Mouse (Mus musculus) thymus, postnatal 0 days (tissue): ENCODE data around the gene Pip5kl1. TPM values are rescaled to one million over a fixed set of nuclear protein-coding genes. Genes with fewer than 3 reads are reported as not detected.
A peak's percentile ranks its signal among the peaks of the same experiment; 100 is the strongest.

Experiments used
- DNase-seq: peaks from one replicate; pipeline ENCODE4 v3.0.0-alpha.2; 2015; ENCODE audit warnings: low spot score
- polyA plus RNA-seq: library from polyadenylated mRNA; unstranded; fragments of >200 nt; fragmentation: Nextera tagmentation; extraction: Ambion mirVana; gene quantifications from 2 replicates; pipeline ENCODE4 v1.2.1, GENCODE M21; 2015

Pip5kl1 gene
- polyA plus RNA-seq, 1 experiment from 2014 or later, result 0.31 TPM

DNA sequence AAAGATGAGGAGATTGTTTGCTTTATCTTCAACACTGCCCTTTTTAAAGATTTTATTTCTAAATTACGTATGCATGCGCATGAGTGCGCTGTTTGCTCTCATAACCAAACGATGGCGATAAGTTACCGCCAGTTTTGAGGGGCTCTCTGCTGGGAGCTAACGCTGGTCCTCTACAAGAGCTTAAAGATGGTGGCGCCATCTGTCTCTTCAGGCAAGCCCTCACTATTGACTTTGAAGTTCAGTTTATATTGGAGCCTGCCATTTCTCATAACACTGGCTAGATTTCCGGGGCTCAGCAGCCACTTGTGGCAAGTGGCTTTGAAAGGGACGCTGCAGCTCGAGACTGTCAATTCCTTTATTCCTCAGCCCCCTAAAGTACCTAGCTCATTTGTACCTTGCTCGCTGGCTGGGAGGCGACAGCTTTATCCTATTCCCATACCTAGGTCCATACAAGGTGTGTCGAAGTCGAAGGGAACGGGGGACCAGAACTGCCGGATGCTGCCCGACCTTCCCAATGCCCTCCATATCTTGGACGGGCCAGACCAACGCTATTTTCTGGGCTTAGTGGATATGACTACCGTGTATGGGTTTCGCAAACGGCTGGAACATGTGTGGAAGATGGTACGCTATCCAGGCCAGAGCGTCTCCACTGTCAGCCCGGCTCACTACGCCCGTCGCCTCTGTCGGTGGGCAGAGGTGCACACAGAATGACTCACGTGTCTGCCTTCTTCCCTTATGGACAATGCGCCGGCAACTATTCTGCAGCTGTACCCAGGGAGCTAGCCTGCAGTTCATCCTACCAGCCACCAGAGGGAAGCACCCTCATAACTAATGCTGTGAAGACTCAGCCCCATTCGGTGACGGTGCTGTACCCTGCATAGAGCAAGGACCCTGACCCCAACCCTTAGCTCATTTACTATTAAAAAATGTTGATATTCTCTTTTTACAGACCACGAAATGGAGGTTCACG lies 8.5 kb downstream of the Pip5kl1 start:
- peak; percentile 85 for DNase-seq

GRCm38 (mm10) chr2:32585149-32585714 lies 10.6 kb downstream of the Pip5kl1 start:
- DNase-seq, result no peak

DNA sequence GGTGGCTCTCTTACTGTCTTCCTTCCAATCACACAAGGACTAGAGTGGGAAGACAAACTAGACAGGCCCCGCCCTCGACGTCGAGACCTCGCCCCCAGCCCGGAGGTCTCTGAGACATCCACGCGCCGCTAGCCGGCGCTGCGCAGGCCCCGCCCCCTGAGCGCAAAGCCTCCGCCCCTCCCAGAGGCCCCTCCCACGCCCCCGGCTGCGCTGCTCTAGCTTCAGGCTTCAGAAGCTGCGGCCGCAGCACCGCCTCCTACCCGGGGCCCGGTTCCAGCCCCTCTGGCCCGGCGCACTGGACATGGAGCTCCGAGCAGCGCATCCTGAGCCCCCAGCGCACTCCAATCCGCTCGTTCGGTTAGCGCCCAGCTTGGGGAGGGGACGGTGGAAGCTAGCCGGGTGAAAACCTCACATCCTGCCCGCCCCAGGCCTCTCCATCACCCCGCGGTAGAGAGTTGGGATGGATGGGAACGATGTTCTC lies 12.3 kb downstream of the Pip5kl1 start, which contains the start of gene St6galnac4:
Gene St6galnac4 (plus strand): TSS at position 225 of the 481 bp plus-strand sequence.
- DNase-seq, result peak; percentile 94

DNA sequence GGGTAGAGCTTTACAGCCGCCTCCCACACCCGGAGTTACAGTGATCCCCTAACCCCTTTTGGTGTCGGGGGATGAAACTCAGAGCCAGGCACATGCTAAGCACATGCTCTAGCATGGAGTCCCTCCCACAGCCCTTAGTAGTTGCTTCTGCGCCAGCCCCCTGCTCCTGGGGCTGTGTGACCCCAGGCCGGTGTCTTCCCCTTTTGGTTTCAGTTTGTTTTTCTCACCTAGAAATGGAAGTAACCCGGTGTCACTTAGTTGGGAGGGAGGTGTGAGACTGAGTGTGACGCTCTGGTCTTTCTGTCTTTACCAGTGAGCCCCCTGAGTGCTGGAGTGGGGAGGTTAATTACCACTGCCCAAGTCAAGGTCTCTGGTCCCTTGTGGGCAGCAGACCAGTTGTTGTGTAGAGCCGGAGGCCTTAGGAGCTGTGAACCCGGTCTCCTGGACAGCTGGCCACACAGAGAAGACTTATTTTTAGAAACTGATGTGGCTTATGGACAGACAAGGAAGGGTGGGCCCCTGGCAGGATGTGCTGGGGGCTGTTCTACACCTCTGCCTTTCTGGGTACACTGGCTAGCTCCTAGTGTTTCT lies 13.2 kb downstream of the Pip5kl1 start:
- DNase-seq, result peak; percentile 61

GRCm38 (mm10) chr2:32589213-32589795 lies 14.7 kb downstream of the Pip5kl1 start:
- DNase-seq, result no peak

DNA sequence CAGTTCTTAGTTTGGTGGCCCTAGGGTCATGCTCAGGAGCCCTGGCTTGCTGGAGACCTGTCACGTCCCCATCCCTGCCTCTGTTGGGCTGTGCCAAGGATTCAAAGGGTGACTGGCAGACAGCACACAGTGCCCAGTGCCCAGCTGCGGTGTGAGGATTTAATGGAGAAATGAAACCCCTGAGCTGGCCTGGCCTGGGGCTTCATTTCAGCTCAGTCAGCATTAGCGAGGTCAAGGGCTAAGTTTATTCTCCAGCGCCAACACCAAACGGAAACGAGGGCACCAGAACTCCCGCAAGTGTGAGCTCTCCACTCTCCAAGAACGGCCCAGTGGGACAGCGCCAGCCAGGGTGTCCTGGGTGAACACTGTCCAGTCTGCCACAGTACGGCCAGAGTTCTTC lies 15.6 kb downstream of the Pip5kl1 start:
- no peak for DNase-seq

DNA sequence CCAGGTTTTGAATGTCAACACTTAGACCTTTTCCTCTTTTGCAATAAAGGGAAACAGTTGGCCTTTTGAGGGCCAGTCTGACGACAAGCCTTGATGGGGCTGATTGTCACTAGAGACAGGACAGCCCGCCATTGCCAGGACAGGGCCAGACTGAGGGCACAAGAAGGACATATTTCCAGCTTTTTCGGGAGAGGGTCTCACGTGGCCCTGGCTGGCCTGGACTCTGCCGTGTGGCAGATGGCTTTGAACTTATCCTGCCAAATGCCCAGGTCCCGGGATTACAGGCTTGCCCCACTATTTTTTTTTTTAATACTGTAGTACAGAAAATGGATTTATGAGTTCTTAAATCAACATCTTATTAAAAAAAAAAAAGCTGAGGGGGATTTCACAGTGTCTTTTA lies 16.7 kb downstream of the Pip5kl1 start:
- DNase-seq, result no peak

DNA sequence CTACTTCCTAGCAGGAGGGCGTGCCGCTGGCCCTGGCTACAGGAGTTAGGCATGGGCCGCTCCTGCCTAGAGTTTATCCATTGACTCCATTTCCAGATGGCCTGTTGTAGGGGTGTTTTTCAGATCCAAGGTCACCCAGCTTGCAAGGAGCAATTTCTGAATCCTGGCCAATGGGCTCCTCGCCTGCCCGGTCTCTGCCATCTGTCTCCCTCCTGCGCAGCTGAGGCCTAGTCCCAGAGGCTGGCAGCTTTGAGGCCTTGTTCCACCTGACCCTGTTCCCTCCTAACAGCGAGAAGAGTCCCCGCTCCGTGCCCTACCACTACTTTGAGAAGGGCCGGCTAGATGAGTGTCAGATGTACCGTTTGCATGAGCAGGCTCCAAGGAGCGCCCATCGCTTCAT lies 22.1 kb downstream of the Pip5kl1 start:
- no peak for DNase-seq

GRCm38 (mm10) chr2:32597248-32597647 lies 22.7 kb downstream of the Pip5kl1 start:
- no peak for DNase-seq

- no peak for DNase-seq
Observed at GRCm38 (mm10) chr2:32597699-32598098, 23.1 kb downstream of the Pip5kl1 start.

DNA sequence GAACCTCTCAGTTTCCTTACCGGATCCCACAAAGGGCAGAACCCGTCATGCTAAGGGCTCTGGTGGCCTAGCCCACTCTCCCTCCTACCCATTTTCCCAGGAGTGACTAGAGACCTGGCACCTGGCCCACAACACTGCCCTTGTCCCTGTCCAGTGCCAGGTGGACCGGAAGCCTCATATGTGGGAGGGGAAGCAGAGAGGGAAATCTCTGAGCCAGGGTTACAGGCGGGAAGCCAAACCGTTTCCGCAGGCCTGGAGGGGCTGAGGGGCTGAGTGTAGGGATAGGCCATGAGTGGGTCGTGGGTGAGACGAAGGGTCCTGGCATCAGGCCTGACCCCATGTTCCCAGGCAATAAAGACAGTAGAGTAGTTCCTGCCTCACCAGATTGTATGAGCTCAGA lies 23.9 kb downstream of the Pip5kl1 start:
- DNase-seq, result no peak

GRCm38 (mm10) chr2:32599409-32599808 lies 24.8 kb downstream of the Pip5kl1 start, which contains the start of gene St6galnac6:
TSS of gene St6galnac6 (plus strand) at chr2:32599709.
- DNase-seq, result no peak

- DNase-seq, result peak; percentile 22
Observed at GRCm38 (mm10) chr2:32601417-32602065, 26.9 kb downstream of the Pip5kl1 start.

DNA sequence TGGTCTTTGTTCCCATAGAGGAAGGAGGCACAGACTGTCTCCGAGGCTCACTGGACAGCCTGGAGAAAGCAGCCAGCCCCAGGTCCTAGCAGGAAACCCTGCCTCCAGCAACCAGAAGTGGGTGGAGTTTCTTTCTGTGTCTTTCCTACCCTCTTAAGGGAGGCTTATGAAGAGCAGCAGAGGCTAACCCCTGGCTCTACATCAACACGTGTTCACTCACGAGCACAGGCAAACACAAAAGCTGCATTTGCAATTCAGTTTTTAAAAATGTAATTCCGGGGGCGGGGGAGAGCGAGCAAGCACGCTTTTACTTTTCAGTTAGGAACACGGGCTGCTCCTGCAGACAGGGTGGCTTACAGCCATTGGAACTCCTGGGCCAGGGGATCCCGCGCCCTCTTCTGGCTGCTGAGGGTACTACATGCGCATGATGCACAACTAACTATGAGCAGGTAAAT lies 28.0 kb downstream of the Pip5kl1 start:
- DNase-seq, result peak; percentile 82

DNA sequence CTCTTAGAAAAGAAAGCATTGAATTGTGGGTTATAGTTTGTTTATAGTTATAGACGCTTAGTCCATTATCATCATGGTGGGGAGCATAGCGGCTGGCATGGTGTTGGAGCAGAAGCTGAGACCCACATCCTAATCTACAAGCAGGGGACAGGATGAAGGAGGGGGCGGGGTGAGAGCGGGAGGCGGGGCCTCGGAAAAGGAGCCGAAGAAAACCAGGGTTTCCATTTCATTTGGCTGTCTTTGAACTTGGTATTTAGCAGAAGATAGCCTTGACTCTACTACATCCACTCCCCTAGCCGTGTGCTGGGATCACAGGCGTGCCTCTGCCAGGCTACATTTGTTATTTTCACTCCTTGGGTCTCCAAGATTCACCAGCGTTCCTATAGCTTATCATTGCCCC lies 30.0 kb downstream of the Pip5kl1 start:
- DNase-seq, result no peak

DNA sequence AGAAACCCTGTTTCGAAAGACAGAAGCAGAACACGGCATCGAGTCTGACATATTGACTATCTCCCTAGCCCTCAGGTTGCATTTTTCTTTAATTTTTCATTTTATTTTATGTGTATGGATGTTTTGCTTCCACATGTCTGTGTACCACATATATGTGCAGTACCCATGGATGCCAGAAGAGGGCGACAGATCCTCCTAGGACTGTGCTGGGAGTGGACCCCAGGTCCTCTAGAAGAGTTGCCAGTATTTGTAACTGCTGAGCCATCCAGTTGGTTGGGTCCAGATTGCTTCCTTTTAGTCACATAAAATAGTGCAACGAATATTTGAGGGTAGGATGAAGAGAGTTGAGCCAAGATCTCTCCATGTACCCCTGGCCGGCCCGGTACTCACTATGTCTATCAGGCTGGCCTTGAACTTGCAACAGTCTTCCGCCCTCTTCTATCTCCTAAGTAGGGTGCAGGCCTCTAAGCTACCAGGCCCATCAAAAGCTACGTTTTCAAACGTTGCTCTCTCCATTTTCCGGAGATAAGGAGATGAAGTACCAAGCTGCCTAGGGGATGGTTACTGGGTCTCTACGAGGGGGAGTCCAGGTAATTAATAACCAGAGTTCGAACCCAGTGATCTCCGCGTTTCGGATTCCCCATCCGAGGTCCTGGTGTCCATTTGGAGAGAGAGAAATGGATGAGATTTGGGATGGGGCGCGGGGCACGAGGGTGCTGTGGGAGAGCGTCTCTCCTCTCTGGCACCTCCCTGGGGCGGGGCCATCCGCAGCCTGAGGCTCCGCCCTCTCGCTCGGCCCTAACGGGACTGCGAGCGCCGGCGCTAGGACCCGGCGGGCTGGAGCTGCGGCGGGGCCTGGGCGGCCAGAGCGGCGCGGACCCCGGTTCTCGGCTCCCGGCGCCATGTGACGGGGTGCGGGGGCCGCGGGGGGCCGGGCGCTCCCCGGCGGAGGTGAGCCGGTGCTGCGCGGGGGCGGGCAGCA lies 31.9 kb downstream of the Pip5kl1 start:
- DNase-seq, result peak; percentile 76

DNA sequence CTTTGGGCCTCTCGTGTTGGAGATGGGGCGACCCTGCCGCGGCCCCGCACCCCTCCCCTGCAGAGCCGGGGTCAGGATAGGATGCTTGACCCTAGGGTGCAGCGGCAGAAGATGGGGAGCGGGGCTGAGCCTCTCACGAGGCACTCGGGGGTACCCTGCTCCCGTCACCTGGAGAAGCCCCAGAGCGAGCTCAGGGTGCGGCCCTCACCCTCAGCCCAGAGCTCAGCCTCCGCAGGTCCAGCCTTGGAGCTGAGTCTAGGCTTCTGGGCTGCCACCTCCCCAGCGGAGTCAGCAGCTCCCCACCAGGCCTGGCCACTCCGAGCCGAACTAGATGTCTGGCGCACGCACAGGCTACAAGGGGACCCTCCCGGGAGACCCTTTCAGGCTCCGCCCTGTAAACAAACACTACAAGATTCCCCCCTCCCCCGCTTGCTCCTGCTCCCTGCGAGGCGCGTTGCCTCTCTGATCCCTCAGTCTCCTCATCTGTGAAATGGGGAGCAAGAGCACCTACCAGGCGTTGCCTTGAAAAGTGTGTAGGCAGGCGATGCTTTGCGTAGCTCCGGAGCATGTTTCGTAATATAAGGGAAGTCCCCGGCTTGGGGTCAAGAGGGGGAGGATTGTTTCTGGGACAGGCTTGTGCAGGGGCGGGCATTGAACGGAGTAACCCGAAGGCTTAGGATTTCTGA lies 32.8 kb downstream of the Pip5kl1 start:
- peak; percentile 37 for DNase-seq

DNA sequence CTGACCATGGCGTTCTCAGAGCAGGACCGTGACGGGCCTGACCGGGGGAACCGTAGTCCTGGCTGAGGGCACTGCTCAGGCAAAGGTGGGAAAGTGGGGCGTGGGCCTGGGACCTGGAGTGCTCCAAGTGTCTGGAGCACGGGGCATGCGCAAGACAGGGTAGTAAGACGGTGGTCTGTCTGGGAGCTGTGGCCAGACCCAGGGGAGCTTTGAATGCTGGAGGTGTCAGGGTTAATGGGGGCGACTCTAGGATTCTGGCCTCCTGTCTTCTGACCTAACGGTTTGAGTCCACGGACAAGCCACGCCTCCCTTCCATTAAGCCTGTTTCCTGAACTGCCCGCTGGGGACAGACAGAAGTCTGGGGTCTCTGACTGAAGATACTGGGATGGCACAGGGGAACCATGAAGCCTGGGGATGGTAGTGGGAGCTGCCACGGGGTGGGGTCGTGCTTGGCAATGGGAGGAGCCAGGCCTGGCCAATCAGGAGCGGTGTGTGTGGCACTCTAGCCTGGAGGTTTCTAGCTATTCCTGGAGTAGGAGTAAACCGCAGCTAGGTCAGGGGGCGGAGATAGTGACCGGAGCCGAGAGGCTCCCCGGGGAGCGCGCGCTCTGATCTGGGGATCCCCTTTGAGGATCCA lies 33.7 kb downstream of the Pip5kl1 start:
- DNase-seq, result no peak
